Mouse (Mus musculus) heart, postnatal 14 days (tissue): ENCODE data around the gene H2-Ab1. TPM values are rescaled to one million over a fixed set of nuclear protein-coding genes. Genes with fewer than 3 reads are reported as not detected.

Source experiments
- DNase-seq, 2 experiments: peaks; one replicate each; pipeline ENCODE4 v3.0.0; 2021 to 2022
- intact Hi-C: fragments of 180-260 bp; cut with DNase I; formaldehyde crosslinking; loops from one replicate; pipeline ENCODE4 v1.15.1; 2025
- total RNA-seq, 2 experiments: library from RNA; stranded (reverse); gene quantifications; 2 replicates each; pipeline ENCODE4 v1.2.3; 2021

Gene H2-Ab1
- total RNA-seq, 2 experiments from 2014 or later, result 6.6 to 12.7 TPM

DNA sequence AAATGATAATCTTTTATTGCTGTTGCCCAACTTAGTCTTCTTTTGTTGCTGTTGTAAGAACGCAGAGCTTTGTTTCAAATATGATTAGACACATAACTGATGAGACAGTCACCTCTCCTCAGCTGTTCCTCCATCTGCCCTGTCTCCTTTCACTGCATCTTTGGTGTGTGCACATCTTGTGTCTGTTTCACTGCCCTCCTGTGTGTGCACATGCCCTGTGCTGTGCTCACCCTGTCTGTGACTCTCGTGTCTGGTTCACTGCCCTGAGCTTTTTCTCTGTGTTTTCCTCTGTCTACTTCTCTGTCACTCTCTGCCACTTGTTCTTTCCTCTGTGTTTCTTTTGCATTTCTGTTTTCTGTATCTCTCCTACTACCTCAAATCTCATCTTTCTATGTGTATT lies 12.7 kb downstream of the H2-Ab1 start:
- intact Hi-C loops, result no loop called here

DNA sequence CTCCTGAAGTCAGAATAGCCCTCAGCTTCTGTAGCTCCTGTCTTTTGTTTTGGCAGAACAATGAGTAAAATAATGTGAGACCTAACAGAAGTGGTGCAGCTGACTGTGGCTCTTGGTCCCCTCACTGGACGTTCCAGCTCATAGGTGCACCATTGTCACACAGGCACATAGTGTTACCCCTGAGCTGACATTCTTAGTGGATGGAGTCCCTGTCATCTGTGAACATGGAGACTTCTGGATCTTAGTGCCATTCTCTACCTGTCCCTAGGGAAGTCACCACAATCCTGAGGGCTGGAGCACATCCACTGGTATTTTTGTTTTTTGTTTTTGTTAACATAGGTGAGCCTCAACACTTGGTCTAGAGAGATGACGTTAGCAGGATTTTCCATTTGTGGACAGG lies 13.5 kb downstream of the H2-Ab1 start:
- intact Hi-C loops, result no loop called here

More for the DNA sequence above, 12.7 kb downstream of the H2-Ab1 start:
- no peak for DNase-seq

DNA sequence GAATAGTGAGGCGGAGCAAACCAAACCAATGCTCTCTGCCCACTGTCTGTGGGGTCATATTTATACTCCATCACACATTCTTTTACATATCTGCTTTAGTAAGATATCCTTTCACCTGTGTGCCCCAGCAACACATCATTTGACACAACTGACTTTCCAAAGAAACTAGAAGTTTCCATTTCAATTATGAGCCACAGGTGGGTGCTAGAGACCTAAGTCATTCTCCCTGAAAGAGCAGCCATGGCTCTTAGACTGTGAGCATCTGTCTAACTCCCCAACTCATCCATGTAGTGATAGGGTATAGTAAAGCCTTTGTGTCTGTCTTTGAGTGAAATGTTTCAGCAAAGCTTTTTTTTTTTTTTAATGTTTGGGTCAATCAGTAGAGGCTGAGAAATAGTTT lies 14.6 kb downstream of the H2-Ab1 start:
- DNase-seq, result no peak
- intact Hi-C loops, result no loop called here

More for the DNA sequence above, 13.5 kb downstream of the H2-Ab1 start:
- no peak for DNase-seq

DNA sequence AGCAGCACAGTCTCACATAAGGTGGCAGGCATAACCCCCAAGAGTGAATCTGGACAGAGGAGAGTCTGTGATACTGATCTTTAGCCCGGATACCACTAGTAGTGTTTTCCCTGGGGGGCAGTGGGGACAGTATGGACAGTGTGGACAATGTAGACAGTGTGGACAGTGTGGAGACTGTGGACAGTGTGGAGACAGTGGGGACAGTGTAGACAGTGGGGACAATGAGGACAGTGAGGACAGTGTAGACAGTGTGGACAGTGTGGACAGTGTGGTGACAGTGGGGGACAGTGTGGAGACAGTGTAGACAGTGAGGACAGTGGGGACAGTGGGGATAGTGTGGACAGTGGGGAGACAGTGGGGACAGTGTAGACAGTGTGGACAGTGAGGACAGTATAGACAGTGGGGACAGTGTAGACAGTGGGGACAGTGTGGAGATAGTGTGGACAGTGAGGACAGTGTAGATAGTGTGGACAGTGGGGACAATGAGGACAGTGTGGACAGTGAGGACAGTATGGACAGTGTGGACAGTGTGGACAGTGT lies 23.1 kb downstream of the H2-Ab1 start:
- intact Hi-C loops, result no loop called here
- no peak for DNase-seq

DNA sequence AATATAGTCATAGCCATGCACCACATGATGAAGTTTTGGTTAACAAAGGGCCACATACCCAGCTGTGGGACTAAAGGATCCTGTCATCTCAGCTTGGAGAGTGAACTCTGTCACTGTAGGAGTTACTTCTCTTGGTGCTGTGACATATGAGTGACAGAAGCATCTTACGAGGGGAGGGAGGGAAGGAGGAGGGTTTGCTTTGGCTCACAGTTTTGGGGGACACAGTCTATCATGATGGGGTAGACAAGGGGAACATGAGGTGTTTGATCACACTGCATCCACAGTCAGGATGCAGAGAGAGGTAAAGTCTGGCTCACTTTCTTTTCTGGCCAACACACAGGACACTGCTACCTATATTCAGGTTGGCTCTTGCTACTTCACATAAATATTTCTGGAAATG lies 24.3 kb downstream of the H2-Ab1 start:
- intact Hi-C loops, result no loop called here
- DNase-seq, result no peak

DNA sequence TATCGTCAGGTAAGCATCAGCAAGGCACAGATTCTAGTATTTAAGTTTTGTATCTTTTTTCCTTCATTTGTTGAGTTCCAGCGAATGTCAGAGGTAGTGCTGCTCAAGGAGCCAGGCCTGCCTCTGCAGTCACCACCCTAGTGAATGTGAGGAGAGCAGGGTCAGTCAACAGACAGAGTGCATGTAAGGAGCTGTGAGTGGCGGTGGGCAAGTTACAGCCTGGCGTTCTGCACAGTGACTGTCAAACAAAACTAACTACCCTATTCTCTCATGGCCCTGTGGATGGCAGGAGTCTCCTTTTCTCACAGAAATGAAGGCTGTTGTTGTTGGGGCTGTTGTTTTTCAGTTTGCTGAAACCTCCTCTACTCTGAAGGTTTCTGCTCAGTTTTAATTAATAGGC lies 27.9 kb downstream of the H2-Ab1 start:
- DNase-seq, result no peak
- intact Hi-C loops, result no loop called here

DNA sequence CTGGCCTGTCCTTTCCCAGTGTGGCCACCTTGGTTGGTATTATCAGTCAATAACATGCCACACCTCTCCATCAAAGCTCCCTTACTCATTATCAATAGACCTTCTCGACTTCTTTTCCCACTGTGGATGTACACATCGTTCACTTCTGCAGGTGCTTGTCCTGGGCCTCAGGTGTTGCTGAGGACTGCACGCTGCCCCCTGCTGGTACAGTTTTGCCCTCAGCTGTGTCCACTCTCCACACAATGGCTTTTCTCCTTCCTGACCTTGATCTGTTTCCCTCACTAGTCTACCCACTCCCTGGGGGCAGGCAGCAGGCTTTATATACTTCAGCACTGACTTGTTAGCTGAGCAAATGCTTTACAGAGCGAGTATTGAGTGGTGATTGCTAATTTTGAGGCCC lies 28.4 kb downstream of the H2-Ab1 start:
- intact Hi-C loops, result no loop called here
- DNase-seq, result peak; percentile 28 to 37

DNA sequence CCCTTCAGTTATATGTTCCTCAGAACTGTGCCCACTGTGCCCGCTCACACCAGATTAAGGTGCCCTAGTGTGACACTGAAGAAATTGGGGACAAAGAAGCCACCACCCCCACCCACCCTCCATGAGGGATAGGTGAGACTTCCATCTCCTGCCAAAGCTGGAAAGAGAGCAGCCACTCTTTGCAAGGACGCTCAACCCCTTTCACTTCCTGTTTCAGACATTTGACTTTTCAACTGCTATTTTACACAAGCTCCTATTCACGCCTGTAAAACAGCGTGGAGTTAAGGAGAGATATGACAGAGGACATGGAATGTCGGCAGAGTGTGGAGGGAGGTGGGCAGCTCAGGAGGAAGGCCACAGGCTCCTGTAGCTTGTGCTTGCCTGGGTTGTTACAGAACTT lies 29.0 kb downstream of the H2-Ab1 start:
- DNase-seq, result no peak
- intact Hi-C loops, result no loop called here

DNA sequence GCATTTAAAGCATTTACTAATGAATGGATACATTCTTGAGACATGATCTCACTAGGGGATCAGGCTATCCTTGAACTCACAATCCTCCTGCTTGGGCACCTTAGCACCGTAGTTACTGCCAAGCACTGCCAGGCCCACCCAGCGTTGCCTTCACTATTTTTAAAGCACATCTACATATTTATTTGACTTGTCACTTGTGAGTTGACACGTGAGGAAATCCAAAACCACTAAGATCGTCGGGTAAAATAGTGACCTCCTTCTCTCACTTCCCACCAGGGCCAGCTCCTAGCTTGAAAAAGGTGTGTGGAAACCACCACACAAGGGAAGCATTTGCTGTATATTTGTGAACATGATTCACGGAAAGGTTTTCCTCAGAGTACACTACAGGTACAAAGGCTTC lies 29.5 kb downstream of the H2-Ab1 start:
- intact Hi-C loops, result no loop called here
- no peak for DNase-seq

DNA sequence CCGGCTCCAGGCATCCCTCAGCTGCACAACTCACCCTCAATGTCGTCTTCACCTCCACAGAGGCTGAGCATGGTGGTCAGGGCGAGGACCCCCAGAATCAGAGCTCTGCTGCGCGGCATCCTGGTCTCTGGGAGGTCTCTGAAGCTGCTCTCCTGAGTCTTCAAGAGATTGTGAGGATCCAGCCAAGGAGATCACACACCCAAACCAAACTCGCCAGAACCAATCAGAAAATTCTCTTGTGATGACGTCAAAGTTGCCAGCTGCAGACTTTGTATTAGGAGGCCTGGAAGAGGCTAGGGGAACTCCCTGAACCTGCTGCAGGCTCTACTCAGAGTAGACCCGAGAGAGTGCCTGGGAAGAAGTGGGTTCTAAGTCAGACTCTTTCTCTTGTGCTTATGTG lies 30.2 kb downstream of the H2-Ab1 start, which contains the start of gene H2-Aa:
H2-Aa (minus strand) TSS at position 176 of the 400 bp plus-strand sequence.
- peak; percentile 74 to 85 for DNase-seq
- intact Hi-C loops, result no loop called here

DNA sequence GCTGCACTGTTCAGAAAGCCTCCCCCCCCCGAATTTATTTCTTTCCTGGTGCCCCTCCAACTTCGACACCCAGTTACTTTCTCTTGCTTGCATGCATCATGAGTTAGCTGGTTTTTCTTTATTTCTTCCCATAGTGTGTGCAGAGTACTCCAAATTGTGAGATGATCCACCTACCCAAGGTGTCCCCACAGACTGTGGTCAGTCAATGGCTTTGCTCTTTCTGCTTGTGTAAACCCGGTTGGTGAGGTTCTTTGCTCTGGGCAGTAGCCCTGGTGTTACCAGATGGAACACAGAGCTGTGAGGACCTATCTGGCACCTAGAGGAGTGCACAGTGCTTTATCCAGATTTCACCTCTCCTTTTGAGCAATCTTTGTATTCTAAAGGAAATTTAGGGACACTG lies 30.6 kb downstream of the H2-Ab1 start:
- intact Hi-C loops, result no loop called here
- DNase-seq, result no peak

DNA sequence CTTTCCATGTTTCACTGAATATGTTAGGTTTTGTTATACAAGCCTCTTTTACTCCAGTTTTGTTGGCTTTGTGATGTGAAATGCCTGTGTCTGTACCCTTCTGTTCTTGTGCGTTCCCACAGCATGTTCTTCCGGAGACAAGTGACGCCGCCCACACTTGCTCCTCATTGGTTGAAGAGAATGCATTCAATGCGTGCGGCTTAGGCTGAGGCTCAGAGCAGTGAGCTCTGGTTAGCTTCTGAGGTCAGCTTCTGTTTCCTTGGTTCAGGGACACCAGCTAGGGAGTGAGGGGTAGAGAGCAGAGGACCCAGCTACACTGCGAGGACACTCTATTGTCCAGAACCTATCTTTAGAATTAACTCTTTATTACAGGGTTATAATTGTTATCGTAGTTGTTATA lies 34.1 kb downstream of the H2-Ab1 start:
- intact Hi-C loops, result no loop called here
- DNase-seq, result peak; percentile 73 to 85

DNA sequence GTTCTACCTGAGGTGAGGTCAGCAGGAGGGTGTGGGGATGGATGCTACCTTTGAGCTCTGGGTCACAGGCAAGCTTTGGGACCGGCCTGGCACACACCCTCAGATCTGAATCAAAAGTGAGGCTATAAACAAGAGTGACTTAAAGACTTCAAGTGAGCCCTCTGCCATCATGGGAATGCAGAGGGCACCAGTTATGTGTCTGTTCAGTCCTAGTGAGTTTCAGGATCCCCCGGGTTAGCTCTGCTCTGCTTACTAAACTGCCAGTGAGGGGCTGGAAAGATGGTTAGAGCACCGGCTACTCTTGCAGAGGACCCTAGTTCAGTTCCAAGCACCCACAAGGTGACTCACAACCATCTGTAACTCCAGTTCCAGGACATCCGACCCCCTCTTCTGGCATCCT lies 35.1 kb downstream of the H2-Ab1 start:
- intact Hi-C loops, result no loop called here

DNA sequence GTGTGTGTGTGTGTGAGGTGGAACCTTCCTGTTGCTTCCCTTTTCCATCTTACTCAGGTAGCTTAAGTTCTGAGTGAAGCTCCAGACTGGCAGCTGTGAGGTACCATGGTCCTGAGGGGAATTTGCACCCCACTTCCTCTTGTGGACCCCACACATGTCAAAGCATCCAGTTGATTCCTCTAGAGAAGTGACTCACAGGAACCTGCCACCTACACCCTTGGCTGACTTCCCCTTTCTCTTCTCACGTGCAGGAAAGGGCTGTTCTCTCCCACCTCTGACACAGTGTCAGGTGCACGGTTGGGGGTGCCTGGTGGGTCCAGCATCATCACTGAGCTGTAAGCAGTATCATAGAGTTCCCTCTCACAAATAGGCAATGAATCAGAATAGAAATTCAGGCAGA lies 36.0 kb downstream of the H2-Ab1 start:
- intact Hi-C loops, result no loop called here

More for the DNA sequence above, 35.1 kb downstream of the H2-Ab1 start:
- DNase-seq, result no peak

DNA sequence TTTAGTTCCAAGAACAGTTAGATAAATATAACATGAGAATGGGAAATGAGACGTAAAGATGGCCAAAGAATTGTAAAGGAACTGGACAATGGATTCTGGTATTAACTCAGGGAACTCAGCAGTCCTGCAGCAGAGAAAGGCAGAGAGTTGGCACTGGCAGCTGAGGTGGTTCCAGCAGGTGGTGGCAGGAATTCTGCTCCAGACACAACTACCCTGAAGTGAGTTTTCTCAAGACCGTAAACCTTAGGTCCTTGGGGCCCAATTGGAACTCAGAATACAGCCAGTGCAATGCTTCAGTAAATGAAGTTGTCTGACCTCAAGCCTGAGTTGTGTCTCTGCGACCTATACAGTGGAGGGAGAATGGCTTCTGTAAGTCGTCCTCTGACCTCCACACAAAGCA lies 36.8 kb downstream of the H2-Ab1 start:
- intact Hi-C loops, result no loop called here
- no peak for DNase-seq

More for the DNA sequence above, 36.0 kb downstream of the H2-Ab1 start:
- no peak for DNase-seq

DNA sequence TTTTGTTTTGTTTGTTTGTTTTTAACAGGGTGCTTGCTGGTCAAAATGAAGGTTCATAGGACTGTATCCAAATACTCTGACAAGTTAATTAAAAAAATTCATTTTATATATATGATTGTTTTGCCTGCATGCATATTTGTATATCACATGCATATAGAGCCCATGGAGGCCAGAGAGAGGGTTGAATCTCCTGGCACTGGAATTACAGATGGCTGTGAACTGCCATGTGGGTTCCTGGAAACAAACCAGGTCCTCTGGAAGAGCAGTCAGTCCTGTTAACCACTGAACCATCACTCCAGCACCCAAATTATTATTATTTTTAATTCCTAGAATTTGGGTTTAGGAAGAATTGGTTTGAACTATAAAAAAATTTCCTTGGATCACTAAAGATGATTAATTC lies 37.8 kb downstream of the H2-Ab1 start:
- DNase-seq, result no peak

DNA sequence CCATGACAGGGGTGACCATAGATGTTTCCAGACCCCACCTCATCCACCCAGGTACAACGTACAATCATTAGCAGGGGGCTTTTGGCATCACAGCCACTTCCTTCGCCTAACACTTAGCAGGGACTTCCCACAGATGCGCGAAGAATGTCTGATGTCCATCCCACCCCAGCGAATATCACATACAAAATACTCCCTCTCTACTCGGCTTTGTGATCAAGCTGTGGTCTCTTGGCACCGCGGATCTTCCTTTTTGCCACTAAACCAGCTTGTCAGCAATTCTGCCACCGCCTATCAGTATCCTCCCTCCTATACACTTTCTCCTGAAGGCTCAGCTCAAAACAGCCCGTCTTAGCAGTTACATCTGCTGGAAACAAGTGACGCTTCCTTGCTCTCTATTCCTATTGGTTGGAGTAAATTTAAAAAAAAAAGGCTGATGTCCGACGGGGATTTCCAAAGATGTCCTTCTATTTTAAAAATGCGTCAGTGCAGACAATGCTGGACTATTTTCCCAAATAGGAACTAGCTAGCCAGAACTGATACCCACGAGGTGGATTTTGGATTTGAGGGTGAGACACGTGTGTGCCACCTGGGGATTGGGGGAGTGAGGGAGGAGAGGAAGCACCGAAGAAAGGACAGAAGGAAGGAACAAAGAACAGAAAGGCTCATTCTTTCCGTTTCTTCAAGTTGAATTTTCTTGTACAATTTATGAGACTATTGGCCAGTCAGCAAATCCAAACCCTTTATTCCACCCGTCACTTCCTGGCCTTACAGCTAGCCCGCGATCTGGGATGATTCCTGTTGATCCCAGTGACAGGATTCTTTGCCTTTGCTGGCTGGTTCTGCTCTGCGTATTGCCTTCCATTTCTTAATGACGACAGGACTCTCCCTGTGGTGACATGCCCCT lies 38.7 kb downstream of the H2-Ab1 start:
- intact Hi-C loops, result no loop called here

More for the DNA sequence above, 37.8 kb downstream of the H2-Ab1 start:
- intact Hi-C loops, result no loop called here

DNA sequence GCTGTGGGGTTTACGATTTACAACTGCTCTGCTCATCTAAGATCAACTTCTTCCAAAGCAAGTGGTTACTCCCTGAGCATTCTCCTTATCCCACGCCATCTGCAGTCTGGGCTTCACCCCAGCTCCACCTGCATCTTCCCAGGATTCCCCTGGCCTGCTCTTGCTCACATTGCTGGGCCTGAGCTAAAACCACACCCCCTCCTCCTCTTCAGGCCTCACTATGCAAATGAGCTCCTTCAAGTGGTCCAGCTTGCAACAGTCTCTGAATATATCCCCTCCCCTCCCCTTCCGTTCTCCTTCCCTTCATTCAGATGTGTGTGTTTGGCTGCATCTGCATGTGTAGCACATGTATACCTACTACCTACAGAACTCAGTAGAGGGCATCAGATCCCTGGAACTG lies 41.9 kb downstream of the H2-Ab1 start:
- DNase-seq, result no peak
- intact Hi-C loops, result no loop called here

More for the DNA sequence above, 38.7 kb downstream of the H2-Ab1 start:
- DNase-seq, result peak; percentile 12 to 55

DNA sequence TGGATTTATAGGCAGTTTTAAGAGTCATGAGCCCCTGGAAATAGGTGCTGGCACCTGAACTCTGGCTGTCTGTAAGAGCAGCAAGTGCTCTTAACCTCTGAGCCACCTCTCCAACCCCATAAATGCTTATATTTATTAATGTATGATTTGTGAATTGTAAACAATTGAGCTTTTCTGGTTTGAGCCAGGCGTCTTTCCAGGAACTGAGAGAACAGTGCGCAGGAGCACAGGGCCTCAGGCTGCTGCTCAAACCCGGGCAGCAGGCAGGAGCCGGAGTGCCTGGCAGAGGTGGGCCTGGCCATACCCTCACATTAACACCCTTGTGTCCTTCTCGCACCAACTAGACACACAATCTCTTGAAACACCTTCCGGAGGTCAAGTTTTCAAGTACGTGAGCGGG lies 42.6 kb downstream of the H2-Ab1 start:
- intact Hi-C loops, result no loop called here
- no peak for DNase-seq

DNA sequence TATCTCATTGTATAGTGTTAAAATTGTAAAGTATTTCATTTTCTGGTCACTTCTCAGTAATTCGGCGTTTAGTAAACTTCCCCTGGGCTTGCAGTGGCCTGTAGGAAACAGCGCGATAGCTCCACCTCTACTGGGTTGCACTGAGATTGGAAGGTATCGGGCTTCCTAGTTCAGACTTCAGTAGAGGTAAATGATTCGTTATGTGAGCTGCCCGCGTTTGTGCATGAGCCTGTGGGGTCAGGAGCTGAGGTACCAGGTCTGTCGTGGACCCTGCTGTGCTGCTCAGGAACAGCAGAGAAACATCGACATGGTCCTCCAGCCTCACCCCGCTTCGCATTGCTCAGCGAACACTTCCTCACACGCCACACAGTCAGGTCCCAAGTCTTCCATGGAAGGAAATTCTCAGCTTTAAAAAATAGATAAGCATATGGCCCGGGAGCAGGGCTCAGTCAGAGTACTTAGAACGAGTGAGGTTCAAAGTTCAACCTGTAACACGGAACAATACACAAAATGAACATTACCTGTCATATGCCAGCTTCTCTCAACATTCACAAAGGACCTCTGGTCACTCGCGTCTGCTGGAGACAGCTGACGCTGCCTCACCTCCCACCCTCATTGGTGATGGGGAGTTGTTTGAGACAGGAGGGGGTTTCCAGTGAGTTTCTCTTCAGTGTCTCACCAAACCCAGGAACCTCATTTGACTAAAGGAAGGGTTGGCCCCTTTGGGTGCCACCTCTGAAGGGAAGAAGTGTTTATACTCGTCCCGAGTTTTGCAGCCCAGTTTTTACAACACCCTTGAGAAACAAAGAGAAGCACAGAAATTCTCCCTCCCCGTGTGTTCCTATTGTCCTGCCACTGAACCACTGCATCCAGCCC lies 43.4 kb downstream of the H2-Ab1 start:
- DNase-seq, result no peak

DNA sequence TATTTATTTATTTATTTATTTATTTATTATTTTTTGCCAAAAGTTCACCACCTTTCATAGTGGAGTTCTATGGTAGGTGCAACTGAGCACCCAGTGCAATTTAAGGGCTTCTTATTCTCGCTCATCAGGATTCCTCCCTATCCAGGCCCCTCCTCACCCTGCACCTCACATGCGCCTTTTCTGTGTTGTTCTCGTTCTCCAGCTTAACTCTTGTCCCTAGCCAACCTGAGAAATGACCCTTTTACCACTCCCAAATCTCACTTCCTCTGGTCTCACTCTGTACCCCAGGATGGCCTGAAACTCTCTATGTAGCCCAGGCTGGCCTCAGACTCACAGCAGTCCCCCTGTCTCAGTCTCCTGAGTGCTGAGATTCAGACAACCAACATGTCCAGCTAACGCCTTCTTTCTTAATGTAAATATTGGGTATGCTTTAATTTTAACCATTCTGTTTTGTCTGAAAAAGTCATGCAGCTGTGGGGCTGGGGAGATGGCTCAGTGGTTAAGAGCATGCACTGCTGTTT lies 44.2 kb downstream of the H2-Ab1 start:
- intact Hi-C loops, result no loop called here
- no peak for DNase-seq

More for the DNA sequence above, 43.4 kb downstream of the H2-Ab1 start:
- intact Hi-C loops, result no loop called here
